Mouse (Mus musculus) granulocyte monocyte progenitor cell, adult 5-6 weeks (primary cell): ENCODE measurements around the gene Slc5a10. TPM values are rescaled to one million over a fixed set of nuclear protein-coding genes. Genes with fewer than 3 reads are reported as not detected.

Source experiments
- ATAC-seq: replicated peaks from 2 replicates; pipeline ENCODE4 v1.8.0; 2016; ENCODE audit warnings: mild to moderate bottlenecking, moderate TSS enrichment, inconsistent platforms; ENCODE audit not compliant: poor library complexity, severe bottlenecking
- total RNA-seq, 2 experiments: library from RNA; stranded (forward) in 1 of 2; stranded (reverse) in 1 of 2; fragments of 200-712, 200-1000 nt in 1 of 2; fragments of >200 nt in 1 of 2; fragmentation: Nextera tagmentation in 1 of 2; gene quantifications; 2 replicates each; pipeline ENCODE4 v1.2.3; 2014 to 2017

The Slc5a10 gene
- total RNA-seq (2014; fragmentation: Nextera tagmentation) (not detected in 2 replicates), total RNA-seq (2017) (not detected in 2 replicates)

GRCm38 (mm10) chr11:61720636-61721035 lies at the start of gene Slc5a10:
Gene Slc5a10 (minus strand): TSS chr11:61720826.
- ATAC-seq = no peak

DNA sequence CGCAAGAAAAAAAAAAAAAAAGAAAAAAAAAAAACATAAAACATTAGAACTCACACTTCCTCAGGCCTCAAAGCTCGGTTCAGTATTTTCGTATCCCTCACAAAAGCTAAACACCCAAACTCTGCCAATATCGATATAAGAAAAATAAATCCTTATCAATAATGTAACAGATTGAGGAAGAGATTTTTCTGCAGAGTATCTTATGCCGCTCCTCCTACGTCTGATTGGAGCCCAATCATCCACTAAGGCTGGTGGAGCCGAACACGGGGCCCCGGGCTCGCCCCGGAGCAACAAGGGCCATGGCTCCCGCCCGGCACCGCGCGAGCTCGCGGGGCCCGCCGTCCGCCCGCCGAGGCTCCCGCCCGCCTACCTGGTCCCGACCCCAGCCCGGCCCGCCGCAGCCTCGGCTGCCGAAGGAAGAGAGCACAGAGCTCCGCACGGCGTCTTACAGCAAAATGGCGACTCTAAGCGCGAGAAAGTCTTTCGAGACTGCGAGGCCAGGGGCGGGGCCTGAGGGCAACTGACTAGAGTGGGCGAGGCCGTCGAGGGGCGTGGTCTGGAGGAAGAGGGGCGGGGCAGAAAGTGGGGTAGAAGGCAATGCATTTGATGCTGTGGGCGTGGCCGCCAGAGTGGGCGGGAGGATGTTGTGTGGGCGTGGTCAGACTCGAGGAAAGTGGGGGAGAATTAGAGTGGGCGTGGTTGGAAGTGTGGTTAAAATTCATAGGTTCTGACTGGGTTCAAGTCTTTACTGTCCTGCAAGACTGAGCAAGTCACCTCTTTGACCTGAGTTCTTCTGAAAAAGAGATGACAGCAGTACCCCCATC lies 41.2 kb upstream of the Slc5a10 start, which contains the start of gene Prpsap2:
TSS of gene Prpsap2 (minus strand) at position 505 of the 824 bp plus-strand sequence.
- peak; percentile 98 for ATAC-seq

DNA sequence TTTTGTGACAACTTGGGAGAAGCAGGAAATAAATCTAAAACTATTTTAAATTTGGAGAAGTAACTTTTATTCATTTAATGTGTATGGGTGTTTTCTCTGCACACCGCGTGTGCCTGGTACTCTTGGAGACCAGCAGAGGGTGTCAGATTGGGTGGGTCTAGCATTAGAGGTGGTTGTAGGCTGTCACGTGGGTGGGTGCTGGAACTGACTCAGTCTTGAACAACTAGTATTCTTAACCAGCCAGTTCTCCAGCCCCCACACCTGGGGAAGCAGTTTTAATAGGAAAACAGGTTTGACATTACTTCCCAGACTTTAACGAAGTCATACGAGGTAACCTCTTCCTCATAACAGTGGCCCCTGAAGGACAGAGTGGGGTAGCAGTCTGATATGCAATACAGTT lies 39.9 kb upstream of the Slc5a10 start:
- peak; percentile 40 for ATAC-seq

DNA sequence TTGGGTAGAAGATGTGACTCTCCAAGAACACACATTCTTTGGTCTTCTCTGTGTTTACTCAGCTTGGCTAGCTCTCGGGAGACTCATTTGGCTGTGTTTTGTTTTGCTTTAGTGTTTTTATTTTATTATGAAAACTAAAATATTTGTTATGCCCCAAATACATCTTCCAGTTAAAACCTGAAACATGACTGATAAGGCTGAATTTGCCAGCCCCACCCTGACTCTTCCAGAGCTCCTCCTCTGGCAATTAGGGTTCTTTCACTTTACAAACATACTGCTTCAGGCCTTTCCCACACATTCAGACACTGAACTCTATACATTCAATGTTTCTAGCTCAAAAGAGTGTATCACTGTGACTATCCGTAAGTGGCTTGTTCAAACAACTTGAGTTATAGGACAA lies 36.5 kb upstream of the Slc5a10 start:
- ATAC-seq = no peak

DNA sequence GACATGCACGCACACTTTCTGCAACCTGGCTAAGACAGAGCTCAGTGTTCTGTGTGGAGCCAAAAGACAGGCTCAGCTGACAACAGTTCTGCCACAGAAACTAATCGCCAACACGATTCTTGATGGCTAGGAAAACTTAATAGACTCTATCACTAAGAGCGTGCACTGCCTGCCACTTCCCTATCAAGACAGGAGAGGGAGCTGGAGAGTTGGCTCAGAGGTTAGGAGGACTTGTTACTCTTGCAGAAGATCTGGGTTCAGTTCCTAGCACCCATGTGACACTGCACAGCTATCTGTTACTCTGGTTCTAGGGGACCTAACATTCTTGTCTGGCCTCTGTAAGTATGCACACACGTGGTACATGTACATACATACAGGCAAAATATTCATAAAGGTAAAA lies 31.0 kb upstream of the Slc5a10 start:
- peak; percentile 52 for ATAC-seq

DNA sequence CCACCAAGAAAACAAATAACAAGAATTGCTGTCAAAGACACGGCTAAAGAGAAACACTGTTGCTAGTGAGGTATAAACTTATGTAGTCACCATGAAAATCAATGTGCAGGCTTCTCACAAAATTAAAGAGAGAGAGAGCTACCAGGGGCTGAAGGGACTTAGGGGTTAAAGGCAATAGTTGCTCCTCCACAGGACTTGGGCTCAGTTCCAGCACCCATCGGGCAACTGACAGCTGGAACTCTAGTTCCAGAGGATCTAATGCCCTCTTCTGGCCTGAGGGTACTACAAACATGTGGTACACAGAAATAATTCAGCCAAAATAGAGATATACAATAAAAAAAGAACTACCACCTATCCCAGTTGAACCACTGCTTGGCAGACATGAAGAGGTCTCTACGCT lies 26.5 kb upstream of the Slc5a10 start:
- ATAC-seq = no peak

DNA sequence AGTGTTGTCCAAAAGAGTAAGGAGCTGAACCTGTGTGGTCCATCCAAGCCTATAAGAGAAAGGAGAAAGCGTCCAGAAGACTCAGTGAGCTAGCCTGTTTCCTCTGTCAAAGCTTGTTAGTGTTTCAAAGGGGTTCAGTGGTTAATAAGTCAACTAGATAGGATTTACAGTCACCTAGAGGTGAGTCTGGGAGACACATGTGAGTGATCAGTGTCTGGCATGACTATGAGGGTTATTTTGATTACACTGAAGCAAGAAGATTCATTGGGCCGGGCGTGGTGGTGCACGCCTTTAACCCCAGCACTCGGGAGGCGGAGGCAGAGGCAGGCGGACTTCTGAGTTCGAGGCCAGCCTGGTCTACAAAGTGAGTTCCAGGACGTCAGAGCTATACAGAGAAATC lies 25.2 kb upstream of the Slc5a10 start:
- ATAC-seq = no peak

DNA sequence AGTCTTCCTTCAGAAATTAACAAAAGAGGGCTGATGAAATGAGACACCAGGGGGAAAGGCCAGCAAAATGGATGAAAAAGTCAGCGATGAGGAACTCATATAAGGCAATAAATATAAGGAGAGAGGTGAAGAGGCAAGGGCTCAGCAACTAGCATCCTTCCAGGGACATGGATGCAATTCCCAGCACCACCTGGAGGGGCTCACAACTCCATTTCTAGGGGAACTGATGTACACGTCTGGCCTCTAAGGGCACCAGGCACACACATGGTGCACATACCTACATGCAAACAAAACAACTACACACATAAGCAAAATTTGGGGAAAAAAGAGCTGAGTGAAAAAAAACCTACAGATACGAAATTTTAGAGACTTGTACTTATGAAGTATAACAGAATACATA lies 23.8 kb upstream of the Slc5a10 start:
- ATAC-seq = no peak

DNA sequence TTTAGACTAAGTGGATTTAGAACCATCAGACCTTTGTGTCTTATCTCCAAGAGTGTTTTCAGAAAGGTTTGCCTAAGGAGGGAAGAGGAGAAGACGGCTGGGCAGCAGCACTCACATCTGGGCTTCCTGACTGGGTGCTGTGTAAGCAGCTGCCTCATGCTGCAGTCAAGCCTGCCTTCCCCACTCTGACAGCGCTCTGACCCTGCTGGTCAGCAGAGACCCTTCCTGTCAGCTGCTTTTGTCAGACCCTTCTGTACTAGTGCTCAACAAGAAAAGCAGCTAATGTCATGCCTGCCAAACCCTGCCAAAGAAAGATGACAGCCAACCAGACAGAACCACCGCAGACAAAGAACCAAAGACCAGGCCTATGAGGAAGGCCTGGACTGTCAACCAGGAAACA lies 23.1 kb upstream of the Slc5a10 start:
- no peak for ATAC-seq

GRCm38 (mm10) chr11:61740500-61740899 lies 19.9 kb upstream of the Slc5a10 start:
- ATAC-seq = no peak

- no peak for ATAC-seq
These were observed 16.7 kb upstream of the Slc5a10 start for GRCm38 (mm10) chr11:61737290-61737689.

DNA sequence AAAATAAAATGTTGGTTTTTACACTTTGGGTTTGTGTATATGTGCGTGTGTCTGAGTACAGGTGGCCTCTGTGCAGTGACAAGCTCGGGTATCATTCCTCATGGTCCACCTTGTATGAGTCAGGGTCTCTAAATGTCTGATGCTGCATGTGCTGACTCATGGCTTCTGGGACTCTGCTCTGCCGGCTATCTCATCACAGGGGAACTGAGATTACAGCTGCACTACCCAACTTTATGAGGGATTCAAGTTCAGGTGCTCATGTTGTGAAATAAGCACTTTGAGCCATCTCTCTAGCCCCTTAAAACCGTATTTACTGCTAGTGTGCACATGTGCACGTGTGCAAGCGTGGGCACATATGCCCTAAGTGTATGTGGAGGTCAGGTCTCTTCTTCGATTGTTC lies 12.0 kb upstream of the Slc5a10 start:
- ATAC-seq = no peak

DNA sequence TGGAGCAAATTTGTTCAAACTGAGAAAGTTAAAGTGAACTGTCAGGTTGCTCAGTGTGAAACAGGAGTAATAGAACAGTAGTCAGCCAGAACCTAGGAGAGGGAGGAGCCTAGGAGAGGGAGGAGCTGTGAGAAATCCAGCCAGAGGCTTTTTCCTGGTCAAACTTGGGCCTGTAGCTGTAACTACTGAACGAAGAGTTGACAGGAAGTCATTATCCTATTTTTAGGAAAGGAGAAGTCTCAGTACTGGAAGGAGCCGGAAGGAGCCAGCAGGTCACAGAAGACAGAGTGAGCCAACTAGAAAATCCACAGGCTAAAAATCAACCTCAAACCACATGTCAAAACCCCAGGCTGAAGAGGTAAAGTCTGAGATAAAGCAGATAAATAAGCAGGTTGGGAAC lies 7.4 kb upstream of the Slc5a10 start:
- ATAC-seq = peak; percentile 75

DNA sequence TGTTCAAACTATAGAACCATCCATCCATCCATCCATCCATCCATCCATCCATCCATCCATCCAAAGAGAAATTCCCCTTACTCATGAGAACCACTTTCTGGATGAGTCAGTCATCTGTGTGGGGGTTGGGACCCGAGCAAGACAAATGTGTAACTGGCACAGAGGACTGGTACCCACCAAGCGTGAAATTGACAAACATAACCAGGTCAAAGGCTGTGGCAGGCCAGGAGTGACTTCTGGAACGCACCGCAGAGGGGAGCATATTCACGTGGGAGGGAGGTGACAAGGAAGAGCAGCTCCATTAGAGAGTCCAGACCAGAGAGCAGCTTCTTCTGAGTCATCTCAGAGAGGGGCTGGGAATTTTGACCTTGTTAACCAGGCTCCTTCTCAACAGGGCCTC lies 1.5 kb upstream of the Slc5a10 start:
- no peak for ATAC-seq

- ATAC-seq = no peak
These were observed 800 bp downstream of the Slc5a10 start for GRCm38 (mm10) chr11:61719826-61720225.

- no peak for ATAC-seq
These were observed 1.2 kb downstream of the Slc5a10 start for GRCm38 (mm10) chr11:61719387-61719786.

- no peak for ATAC-seq
These were observed 2.6 kb downstream of the Slc5a10 start for GRCm38 (mm10) chr11:61717990-61718389.

- ATAC-seq = no peak
These were observed 5.5 kb downstream of the Slc5a10 start for GRCm38 (mm10) chr11:61715130-61715529.

DNA sequence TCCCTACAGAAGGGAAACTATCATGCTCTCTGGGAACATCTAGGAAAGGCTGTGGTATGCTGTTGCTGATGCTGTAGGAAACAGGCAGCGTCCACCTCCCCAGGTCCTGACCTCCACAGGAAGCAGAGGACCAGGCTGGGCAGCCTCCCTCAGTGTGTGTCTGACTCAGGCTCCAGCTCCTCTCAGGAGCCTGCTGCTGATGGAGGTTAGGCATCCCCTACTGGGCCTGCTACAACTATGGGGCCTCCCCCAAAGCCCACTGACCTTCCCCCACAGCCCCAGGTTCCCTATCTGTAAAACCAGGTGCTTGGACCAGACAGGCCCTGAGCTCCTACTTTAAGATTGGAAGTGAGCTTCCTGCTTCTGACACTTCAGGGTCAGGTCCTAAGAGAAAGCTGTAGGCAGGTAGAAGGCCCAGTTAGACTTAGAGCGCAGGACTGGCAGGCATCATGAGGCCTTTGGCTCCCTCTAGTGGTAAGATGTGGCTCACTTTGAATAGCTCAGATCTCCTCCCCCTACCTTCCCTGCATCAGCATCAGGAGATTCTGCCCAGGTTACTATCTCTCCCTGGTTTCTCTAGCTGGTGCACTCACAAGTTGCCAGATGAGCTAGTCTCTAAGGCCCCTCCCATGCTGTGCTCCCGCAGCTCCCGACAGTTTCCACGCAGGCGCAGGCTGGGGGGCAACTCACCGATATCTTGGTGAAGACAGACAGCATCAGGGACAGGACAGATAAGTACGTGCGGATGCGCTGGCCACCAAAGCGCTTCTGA lies 6.1 kb downstream of the Slc5a10 start:
- ATAC-seq = peak; percentile 72

DNA sequence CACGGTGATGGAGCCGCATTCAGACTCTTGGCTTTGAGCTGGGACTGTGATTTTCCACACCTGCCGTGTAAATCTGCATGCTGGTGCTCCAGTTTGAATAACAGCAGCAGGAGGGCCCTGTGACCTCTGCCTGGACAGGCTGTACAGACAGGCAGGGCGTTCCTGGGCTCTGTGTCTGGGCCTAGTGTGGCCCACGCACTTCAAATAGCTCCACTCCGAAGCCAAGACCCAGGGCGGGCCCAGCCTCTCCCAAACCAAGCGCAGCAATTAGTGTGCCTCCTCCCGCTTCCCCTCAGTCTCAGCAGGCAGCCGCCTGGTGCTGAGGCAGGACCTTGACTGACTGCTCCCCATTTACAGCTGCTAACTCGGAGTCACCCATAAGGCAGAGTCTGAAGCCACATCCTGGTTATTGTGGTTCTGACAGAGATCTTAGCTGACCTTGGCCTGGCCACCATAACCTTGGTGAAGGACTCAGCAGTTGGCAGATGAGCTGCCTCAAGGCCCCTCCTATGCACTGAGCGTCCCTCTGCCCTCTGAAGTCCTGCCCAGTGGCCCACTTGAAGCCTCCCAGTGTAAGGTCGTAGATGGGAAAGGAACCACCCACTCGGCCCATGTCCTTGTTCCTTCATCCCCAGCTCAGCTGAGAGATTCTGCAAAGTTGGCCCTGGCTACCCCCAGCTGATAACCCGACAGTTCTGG lies 7.3 kb downstream of the Slc5a10 start:
- no peak for ATAC-seq

DNA sequence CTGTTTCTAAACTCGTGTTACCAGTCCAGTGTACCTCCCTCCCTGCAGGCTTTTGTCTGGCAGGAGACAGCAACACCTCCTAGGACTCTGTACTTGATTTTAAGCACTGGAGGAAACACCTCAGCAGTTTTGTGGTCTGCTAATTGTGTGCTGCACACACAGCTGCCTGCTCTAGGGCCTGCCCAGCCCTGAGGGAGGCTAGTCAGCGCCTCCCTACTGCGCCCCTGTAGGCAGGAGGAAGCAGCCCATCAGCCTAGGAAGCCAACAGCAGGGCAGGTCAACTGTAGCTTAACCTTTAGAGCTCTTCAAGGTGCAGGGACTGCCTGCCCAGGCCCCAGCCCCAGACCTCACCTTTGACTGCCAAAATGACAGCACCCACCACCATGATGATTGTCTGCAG lies 11.7 kb downstream of the Slc5a10 start:
- no peak for ATAC-seq
